Mouse (Mus musculus): Measurements from ENCODE around the gene Ugt1a6b. TPM values are rescaled to one million over a fixed set of nuclear protein-coding genes. Genes with fewer than 3 reads are reported as not detected.
A peak's percentile ranks its signal among the peaks of the same experiment; 100 is the strongest.
"Not testable (repeated sequence)": the region's sequence is repeated elsewhere in the genome, so short reads cannot be mapped to it uniquely, and the experiment has no call there.

Gene Ugt1a6b
- total RNA-seq, 1 experiment from 2014 or later: not detected

GRCm38 (mm10) chr1:88145278-88145677, 42.2 kb downstream of the Ugt1a6b start:
- not testable (repeated sequence) for ATAC-seq (replicated peaks in 1 of 2; ENCODE audit: insufficient read depth in 1 of 2, low FRiP score in 2 of 2, low TSS enrichment in 1 of 2, low read depth in 1 of 2, poor library complexity in 2 of 2, severe bottlenecking in 2 of 2)

DNA sequence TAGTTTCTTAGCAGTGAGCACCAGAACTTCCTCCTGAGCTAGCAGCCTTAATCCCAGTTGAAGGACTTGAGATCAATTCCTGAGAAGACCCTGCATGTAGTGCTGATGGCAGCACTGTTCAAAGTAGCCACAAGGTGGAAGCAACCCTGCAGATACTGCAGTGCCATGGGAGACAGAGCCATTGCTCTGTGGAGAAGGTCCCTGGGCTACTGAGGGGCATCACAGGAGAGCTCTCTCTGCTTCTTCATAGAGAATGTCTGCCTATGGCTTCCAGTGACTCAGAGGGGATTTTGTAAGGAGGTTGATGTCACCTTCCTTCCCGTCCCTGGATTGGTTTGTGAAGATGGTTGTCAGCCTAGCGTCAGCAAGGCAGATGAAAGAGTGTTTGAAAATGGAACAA, 47.1 kb downstream of the Ugt1a6b start:
- ATAC-seq (replicated peaks in 1 of 2; ENCODE audit: insufficient read depth in 1 of 2, low FRiP score in 2 of 2, low TSS enrichment in 1 of 2, low read depth in 1 of 2, poor library complexity in 2 of 2, severe bottlenecking in 2 of 2): peak; percentile 23 to 25; a peak in 1 of 4 replicates

DNA sequence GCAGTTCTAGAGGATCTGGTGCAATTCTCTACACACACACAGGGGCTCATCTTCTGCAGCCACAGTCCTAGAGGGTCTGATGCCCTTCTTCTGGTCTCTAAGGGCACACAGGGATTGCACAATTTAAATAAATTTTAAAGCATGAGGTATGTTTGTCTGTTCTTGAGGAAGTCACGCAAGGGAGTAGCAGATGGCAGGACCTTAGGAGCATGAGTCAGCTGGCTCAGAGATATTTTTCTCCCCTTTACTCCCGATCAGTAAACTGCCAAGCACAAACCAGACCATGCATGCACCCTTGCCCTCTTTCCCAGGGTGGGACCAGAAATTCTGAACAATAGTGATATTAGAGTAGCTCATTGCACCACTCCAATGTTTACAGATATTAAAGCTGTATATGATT, 55.4 kb downstream of the Ugt1a6b start:
- no peak for ATAC-seq (replicated peaks in 1 of 2; ENCODE audit: insufficient read depth in 1 of 2, low FRiP score in 2 of 2, low TSS enrichment in 1 of 2, low read depth in 1 of 2, poor library complexity in 2 of 2, severe bottlenecking in 2 of 2)

- no peak for ATAC-seq (replicated peaks in 1 of 2; ENCODE audit: insufficient read depth in 1 of 2, low FRiP score in 2 of 2, low TSS enrichment in 1 of 2, low read depth in 1 of 2, poor library complexity in 2 of 2, severe bottlenecking in 2 of 2)
Measured at GRCm38 (mm10) chr1:88165711-88166110, 62.7 kb downstream of the Ugt1a6b start, which contains the start of gene Ugt1a5. TSS of gene Ugt1a5 (plus strand) at chr1:88166012.

GRCm38 (mm10) chr1:88172190-88172589, 69.1 kb downstream of the Ugt1a6b start:
- not testable (repeated sequence) for ATAC-seq (replicated peaks in 1 of 2; ENCODE audit: insufficient read depth in 1 of 2, low FRiP score in 2 of 2, low TSS enrichment in 1 of 2, low read depth in 1 of 2, poor library complexity in 2 of 2, severe bottlenecking in 2 of 2)

- ATAC-seq (replicated peaks in 1 of 2; ENCODE audit: insufficient read depth in 1 of 2, low FRiP score in 2 of 2, low TSS enrichment in 1 of 2, low read depth in 1 of 2, poor library complexity in 2 of 2, severe bottlenecking in 2 of 2): no peak
Measured at GRCm38 (mm10) chr1:88179657-88180056, 76.6 kb downstream of the Ugt1a6b start.

GRCm38 (mm10) chr1:88186325-88186935, 83.4 kb downstream of the Ugt1a6b start:
- no peak for ATAC-seq (replicated peaks in 1 of 2; ENCODE audit: insufficient read depth in 1 of 2, low FRiP score in 2 of 2, low TSS enrichment in 1 of 2, low read depth in 1 of 2, poor library complexity in 2 of 2, severe bottlenecking in 2 of 2)

- no peak for ATAC-seq (replicated peaks in 1 of 2; ENCODE audit: insufficient read depth in 1 of 2, low FRiP score in 2 of 2, low TSS enrichment in 1 of 2, low read depth in 1 of 2, poor library complexity in 2 of 2, severe bottlenecking in 2 of 2)
Measured at GRCm38 (mm10) chr1:88192136-88192535, 89.1 kb downstream of the Ugt1a6b start.

- no peak for ATAC-seq (replicated peaks in 1 of 2; ENCODE audit: insufficient read depth in 1 of 2, low FRiP score in 2 of 2, low TSS enrichment in 1 of 2, low read depth in 1 of 2, poor library complexity in 2 of 2, severe bottlenecking in 2 of 2)
Measured at GRCm38 (mm10) chr1:88195687-88196086, 92.6 kb downstream of the Ugt1a6b start.

GRCm38 (mm10) chr1:88197443-88197842, 94.4 kb downstream of the Ugt1a6b start:
- no peak for ATAC-seq (replicated peaks in 1 of 2; ENCODE audit: insufficient read depth in 1 of 2, low FRiP score in 2 of 2, low TSS enrichment in 1 of 2, low read depth in 1 of 2, poor library complexity in 2 of 2, severe bottlenecking in 2 of 2)

DNA sequence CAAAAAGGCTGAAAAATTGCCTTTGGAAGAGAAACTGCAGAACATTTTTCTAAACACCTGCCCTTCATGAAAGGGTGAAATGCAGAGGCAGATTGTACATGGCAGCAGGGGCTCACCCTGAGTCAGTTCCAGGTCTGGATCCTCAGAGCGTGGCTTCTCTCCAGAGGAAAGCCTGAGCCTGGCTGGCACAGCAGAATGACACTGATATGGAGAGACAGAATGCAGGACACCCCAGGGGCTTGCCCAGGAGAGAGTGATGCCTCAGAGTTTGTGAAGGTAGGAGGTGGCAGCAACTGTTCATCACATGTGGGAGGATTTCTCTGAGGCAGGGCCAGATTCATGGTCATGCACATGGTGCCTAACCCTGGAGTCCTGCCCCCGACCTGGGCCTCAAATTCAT, 96.9 kb downstream of the Ugt1a6b start:
- no peak for ATAC-seq (replicated peaks in 1 of 2; ENCODE audit: insufficient read depth in 1 of 2, low FRiP score in 2 of 2, low TSS enrichment in 1 of 2, low read depth in 1 of 2, poor library complexity in 2 of 2, severe bottlenecking in 2 of 2)

DNA sequence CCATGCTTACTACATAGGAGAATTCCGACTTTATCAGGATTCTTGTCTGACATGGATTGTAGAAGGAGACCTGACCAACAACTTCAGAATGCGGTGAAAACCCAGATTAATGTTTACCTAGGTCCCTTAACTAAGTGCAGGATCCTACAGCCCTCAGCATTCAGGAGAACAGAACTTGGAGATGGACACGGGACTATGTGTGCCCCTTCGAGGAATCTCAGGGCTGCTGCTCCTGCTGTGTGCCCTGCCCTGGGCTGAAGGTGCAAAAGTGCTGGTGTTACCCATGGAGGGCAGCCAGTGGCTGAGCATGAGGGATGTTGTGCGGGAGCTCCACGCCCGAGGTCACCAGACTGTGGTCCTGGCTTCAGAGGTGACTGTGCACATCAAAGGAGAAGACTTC, 97.4 kb downstream of the Ugt1a6b start, which contains the start of gene Ugt1a2:
Gene Ugt1a2 (plus strand): TSS at position 146 of the 400 bp plus-strand sequence.
- no peak for ATAC-seq (replicated peaks in 1 of 2; ENCODE audit: insufficient read depth in 1 of 2, low FRiP score in 2 of 2, low TSS enrichment in 1 of 2, low read depth in 1 of 2, poor library complexity in 2 of 2, severe bottlenecking in 2 of 2)

GRCm38 (mm10) chr1:88205294-88205922, 102.4 kb downstream of the Ugt1a6b start, which contains the start of gene Dnajb3:
TSS of gene Dnajb3 (minus strand) at chr1:88205782.
- ATAC-seq (replicated peaks in 1 of 2; ENCODE audit: insufficient read depth in 1 of 2, low FRiP score in 2 of 2, low TSS enrichment in 1 of 2, low read depth in 1 of 2, poor library complexity in 2 of 2, severe bottlenecking in 2 of 2): peak; percentile 65 to 80

DNA sequence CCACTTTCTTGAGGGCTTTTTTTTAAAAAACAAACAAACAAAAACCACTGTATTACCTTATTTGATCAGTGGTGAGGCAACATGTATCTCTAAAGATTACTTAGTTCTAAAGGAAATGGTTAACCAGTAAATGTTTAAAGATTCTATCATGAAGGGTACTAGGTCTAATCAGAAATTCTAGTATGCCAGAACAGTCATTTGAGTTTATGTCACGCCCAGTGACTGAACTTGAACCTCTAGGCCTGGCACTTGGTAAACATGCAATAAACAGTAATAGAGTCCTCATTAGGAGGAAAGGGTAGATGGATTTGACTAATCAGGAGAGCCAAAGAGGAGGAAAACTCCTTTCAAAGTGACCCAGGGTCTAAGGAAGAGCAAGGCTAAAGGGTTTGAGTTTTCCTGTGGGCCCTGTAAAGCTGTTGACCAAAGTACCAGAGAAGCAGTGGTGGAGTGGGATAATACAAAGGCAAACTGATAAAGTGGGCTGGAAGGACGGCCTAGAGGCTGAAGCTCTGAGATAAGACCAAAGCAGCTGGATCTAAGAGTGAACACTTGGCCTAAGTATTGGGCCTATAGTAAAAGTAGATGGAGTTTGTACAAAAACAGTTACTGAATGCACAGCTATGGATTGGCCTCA, 103.9 kb downstream of the Ugt1a6b start:
- no peak; a peak in 1 of 4 replicates for ATAC-seq (replicated peaks in 1 of 2; ENCODE audit: insufficient read depth in 1 of 2, low FRiP score in 2 of 2, low TSS enrichment in 1 of 2, low read depth in 1 of 2, poor library complexity in 2 of 2, severe bottlenecking in 2 of 2)

- ATAC-seq (replicated peaks in 1 of 2; ENCODE audit: insufficient read depth in 1 of 2, low FRiP score in 2 of 2, low TSS enrichment in 1 of 2, low read depth in 1 of 2, poor library complexity in 2 of 2, severe bottlenecking in 2 of 2): no peak
Measured at GRCm38 (mm10) chr1:88211812-88212211, 108.8 kb downstream of the Ugt1a6b start, which contains the start of gene Ugt1a1. TSS of gene Ugt1a1 (plus strand) at chr1:88211959.

DNA sequence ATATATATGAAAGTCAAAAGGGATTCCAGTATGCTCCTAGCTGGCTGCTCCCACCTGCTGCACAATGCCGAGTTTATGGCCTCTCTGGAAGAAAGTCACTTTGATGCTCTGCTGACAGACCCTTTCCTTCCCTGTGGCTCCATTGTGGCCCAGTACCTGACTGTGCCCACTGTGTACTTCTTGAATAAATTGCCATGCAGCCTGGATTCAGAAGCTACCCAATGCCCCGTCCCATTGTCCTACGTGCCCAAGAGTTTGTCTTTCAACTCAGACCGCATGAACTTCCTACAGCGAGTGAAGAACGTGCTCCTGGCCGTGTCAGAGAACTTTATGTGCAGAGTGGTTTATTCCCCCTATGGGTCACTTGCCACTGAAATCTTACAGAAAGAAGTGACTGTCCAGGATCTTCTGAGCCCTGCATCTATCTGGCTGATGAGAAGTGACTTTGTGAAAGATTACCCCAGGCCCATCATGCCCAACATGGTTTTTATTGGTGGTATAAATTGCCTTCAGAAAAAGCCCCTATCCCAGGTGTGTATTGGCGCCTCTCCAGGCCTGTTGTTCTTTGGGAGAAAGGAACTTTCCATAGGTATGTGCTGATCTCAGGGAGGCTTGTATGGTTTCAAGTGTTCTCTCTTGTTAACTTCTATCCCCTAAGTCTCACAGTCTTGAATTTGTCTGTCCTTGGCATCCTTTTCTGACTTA, 109.4 kb downstream of the Ugt1a6b start:
- ATAC-seq (replicated peaks in 1 of 2; ENCODE audit: insufficient read depth in 1 of 2, low FRiP score in 2 of 2, low TSS enrichment in 1 of 2, low read depth in 1 of 2, poor library complexity in 2 of 2, severe bottlenecking in 2 of 2): no peak

- ATAC-seq (replicated peaks in 1 of 2; ENCODE audit: insufficient read depth in 1 of 2, low FRiP score in 2 of 2, low TSS enrichment in 1 of 2, low read depth in 1 of 2, poor library complexity in 2 of 2, severe bottlenecking in 2 of 2): no peak
Measured at GRCm38 (mm10) chr1:88213061-88213460, 110.0 kb downstream of the Ugt1a6b start.
